Mouse (Mus musculus) inflammation-experienced regulatory T-cells, adult 6 months (primary cell): Measurements from ENCODE around the gene Ptger4. TPM values are rescaled to one million over a fixed set of nuclear protein-coding genes. Genes with fewer than 3 reads are reported as not detected.

Experiments
- ATAC-seq: one replicate; pipeline ENCODE4 v1.8.0; 2017
- polyA plus RNA-seq, 3 experiments: library from polyadenylated mRNA; unstranded; fragments of 100-300 nt; shearing (Covaris generic); gene quantifications; one replicate each; pipeline ENCODE4 v1.2.1; 2017

Gene Ptger4
- 10 to 100 TPM; 25.0 to 27.1 (median 26.3) TPM for polyA plus RNA-seq

DNA sequence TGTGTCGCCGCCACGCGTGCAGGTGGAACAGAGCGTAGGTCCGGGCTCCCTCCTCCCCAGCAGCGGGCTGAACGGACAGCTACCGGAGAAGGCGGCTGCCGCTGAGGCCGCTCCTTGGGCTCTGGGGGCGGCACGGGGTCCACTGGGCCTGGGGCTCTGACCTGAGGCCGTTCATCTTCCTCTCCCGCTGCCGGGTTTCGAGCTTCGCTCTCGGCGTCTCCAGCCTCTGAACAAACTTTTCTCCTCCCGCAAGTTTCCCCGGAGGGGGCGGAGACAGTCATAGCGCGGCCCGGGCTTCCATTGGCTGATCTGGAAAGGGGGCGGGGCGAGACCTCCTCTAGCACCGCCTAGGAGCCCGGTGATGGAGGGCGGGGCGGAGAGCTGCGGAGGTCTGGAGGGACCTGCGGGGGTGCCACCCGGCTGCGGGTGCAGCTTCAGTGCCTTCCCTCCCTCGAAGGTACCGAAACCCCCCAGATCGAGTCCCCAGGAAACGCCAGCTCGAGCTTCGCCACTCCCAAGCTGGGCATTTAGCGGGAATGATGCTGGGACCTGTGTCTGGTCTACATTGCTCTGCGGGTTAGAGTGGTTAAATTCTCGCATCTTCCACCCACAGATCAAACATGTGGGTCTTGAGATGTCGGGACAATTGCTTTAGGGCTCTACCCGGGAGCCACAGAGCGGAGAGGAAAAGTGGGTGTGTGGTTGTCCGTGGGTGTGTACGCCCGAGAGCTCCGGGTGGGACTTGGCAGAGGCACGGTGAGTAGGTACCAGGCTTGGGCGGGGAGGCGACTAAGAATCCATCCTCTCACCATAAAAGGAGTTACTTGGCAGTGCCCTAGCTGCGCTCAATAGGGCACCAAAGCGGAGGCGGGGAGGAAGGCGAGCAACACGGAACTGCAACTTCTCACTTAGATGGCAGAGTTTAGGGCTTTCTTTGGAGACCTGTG is at the start of gene Ptger4:
TSS of gene Ptger4 (minus strand) at position 229 of the 947 bp plus-strand sequence.
- peak; percentile 79 for ATAC-seq

DNA sequence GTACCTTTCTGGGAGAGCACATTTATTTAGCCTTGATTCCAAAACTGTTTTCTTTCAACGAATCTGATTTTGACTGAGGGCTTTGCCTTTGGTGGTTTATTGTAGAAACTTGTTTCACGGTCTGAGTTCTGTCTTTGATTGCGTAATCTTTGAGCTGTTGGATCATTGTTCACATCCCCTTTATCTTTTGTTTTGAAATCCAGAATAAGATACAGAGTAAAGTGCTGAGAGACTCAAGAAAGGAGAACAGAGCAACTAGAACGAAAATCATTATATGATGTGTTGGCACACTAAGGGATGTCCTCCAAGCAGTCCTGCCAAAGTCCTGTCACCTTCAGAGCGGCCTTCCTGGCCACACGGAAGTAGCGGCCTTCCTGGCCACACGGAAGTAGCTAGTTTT is 44.4 kb upstream of the Ptger4 start:
- no peak for ATAC-seq

DNA sequence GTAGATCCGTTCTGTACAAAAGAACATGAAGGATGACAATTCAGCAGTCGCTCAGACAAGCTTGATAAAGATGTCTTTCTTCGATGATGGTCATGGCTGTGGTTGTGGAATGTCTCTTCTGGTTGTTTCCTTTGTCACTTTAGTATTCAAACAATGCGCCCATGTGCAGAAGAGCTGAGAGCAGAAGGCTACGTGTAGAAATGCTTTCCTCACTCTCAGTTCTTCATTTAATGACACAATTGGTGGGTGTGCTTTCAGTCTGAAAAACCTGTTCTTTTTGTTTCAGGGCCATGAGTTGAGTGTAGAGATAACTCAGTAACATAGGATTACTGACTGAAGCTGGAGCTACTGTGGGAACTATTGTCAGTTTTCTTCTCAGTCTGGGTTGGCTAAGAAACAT is 43.1 kb upstream of the Ptger4 start:
- no peak for ATAC-seq

DNA sequence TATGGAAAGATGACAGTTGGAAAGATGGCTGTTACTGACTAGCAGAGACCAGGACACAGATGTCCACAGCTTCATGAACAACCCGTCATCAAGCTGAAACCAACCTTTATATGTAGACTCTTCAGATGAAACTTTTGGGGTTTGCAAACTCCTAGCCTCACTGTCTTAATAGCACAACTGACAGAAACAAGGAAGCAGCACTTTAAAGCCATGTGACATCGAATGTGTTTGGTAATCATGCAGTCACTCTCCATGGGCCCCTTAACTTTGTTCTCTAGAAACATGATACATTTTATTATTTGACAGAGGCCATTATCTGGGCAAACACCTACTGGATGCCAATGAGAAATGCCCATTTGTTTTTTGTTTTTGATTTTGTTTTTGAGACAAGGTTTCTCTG is 37.3 kb upstream of the Ptger4 start:
- no peak for ATAC-seq

DNA sequence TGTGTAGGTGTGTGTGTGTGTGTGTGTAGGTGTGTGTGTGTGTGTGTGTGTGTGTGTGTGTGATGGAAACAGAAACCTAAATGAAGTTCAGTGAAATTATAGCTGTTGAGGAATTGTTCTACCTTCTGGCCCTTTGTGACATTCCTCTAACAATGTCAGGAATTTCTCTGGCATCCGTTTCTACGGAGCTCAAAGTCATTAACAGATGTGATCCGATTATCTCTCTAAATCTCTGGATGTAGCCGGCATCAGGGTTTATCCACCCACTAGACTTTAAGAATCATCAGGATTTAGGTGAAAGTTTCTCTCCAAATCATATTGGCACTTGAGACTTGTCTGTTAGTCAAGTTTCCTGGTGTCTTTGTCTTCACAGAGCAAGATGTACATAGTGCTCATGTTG is 35.8 kb upstream of the Ptger4 start:
- ATAC-seq: no peak

DNA sequence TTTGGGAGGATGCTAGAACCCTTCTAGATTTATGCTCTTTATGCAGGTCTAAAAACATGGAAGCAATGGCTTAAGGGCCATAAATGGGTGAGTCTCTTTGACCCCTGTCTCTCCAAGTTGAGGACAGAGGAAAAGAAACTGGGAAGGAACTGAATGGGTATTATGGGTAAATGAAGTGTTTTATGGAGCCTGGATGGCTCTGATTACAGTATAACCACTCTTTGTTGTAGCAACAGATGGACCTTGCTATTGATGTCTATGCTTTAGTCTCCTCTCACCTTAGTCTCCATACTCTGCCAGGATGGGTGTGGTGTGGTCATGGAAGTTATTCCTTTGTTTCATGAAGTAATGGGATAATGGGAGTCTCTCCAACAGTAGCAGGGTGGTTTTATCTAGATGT is 34.5 kb upstream of the Ptger4 start:
- no peak for ATAC-seq

DNA sequence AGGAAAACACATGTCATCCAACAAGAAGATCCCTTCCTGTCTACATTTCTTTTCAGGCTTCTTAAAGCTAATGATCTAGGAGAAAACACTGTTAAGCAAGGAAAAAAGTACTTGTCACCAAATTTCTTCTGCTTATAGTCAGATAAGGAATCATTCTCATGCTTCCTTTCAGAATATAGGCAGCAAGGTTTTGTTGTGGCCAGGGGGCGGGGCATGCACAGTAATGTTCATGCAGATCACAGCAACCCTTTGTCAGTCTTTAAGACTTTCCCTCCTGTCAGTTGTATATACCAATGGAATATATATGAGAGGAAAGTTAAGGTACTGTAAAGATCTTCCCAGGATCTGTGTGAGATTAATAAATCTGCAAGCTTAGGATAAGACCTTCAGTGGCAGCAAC is 30.0 kb upstream of the Ptger4 start:
- ATAC-seq: no peak

DNA sequence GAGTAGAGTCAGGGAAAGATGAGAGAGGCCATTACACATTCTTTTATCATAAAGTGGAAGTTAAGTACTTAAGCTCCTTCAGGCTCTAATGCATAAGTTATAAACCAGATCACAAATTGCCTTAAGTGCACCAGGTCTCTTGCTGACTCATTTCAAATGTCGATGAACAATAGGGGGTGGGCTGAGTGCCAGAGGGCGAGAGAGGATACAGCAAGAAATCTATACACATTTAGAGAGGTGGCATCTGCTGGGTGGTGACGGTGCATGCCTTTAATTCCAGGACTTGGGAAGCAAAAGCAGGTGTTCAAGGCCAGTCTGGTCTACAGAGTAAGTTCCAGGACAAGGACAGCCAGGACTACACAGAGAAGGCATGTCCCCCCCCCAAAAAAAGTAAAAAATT is 22.1 kb upstream of the Ptger4 start:
- ATAC-seq: no peak

DNA sequence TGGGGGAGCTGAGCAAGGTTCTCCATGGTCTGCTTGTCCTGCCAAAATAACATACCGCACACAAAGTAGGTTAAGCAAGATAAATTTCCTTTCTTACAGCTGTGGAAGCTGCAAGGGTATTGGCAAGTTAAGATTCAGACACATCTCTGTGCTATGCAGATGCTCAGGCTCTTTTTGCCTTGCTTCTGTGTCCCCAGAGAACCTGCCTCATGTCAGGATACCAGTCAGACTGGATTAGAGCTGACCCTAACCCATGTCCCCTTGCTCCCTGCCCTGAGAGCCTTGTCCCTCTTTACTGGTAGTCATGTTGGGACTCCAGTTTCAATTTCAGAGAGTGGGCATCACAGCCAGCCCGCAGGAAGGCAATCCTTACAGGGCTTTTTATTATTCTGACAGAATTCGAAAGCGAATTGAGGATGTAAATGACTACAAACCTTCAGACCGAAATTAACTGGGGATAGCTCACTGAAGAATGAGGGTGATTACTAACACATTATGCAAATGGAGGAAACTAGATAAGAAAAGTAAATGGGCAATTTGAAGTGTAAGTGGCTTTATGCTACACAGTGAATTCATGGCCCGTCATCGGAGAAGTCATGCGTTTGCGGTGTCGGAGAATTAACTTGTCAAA is 19.0 kb upstream of the Ptger4 start:
- ATAC-seq: peak; percentile 52

DNA sequence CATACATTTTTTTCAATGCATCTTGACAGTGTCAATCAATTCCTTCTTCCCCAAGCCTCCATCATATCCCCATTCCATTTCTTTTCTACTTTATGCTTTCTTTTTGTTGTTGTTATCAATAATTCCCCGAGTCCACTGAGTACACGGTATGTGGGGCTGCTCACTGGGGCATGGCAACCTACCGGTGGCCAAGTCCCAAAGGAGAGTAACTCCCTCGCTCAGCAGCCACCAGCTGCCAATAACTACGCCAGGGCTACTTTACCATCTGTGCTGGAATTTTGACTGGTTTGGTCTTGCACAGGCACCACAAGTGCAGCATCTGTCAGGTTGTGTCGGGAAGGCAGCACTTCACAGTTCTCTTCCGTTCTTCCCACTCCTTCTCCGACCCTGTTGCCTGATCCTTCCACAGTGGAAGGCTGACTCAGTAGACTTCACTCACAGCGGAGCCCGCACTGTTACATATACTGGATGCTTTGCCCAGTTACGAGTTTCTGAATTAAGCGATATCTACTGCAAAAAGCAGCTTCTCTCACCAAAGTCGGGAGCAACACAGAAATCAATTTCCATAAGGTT is 18.2 kb upstream of the Ptger4 start:
- ATAC-seq: no peak

DNA sequence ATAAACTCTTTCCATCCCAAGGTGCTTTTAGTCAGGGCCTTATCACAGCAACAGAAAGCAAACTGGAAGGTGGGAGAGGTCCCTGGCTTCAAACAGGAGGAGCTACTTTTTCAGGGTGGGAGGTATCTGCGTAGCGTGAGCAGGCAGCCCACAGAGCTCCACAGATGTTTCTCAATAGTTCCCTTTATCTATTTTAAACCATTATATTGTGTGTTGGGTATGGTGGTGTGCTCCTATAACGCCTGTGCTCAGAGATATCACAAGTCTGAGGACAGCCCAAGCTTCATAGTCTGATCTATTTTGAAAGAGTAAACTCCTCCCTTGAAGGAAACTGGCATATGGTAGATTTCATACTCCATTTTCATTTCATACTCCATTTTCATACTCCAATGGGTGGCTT is 17.0 kb upstream of the Ptger4 start:
- no peak for ATAC-seq

DNA sequence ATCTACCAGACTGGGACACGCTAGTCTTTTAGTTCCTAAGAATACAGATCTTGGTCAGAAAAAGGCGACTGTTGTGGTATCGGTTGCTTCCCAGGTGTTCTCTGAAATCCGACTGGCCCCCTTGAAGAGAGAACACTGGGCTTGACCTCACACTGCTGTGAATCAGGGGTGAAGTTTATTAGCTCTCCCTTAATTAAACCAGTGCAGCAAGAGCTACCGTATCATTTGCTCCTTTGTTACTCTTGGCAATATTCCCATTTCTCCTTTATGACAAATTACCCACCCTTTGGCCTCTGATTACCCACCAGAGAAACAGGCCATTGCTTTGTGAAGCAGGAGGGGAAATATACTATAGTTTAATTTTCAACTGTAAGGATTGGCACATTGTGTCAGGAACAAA is 16.2 kb upstream of the Ptger4 start:
- ATAC-seq: no peak

DNA sequence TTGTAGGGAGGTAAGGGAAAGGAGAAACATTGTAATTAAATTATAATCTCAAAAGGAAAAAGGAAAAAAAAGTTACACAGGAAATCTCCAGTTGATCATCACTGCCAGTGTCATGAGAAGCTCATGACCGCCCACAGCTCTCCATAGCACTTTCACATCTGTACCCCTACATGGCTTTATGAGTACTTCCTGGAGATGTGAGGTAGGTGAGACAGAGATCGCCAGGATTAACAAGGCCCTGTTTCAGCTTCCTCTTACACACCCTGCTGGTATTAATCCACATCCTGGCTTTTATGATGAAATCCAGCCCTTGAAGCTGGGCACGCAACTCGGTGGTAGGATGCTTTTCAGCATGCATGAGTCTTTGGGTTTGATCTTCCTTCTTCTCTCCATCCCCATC is 6.2 kb upstream of the Ptger4 start:
- ATAC-seq: peak; percentile 84

DNA sequence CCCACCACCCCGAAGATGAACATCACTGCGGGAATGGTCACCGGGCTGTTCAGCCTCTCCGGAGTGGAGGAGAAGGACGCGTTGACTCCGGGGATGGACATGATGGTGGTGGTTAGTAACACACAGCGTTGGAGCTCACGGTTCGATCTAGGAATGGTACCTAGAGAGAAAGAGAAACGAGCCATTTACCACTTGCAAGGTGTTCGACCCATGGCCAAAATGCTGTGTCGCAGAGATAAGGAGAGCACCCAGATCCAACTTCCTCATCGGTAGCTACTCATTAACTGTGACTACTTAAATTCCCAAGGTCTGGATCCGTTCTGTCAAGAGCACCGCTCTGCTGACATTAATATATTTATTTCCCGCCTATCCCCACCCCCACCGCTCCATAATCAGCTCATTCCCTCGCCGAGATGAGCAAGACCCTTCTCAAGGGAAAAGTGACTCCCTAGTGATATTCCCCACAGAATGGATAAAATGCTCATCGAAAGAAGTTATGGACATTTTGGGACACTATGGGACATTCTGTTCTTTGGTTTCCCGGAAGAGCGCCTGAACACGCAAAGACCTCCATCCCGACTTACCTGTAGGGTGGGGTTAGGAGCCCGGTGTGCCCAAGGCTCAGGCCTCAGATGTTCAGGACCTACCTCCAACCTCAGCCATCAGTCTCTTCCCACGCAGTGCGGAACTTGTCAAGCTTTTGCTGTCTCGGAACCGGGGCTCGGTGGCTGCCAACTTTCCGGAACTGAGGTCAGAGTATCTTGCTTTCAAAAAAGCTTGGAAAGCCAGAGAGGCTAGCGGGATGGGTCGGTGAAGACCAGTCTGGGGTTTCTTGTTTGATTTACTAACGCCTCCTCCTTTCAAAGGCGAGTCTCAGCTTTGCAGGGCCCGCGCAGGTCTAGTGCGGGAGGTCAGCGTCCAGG is 690 bp downstream of the Ptger4 start:
- ATAC-seq: peak; percentile 18

DNA sequence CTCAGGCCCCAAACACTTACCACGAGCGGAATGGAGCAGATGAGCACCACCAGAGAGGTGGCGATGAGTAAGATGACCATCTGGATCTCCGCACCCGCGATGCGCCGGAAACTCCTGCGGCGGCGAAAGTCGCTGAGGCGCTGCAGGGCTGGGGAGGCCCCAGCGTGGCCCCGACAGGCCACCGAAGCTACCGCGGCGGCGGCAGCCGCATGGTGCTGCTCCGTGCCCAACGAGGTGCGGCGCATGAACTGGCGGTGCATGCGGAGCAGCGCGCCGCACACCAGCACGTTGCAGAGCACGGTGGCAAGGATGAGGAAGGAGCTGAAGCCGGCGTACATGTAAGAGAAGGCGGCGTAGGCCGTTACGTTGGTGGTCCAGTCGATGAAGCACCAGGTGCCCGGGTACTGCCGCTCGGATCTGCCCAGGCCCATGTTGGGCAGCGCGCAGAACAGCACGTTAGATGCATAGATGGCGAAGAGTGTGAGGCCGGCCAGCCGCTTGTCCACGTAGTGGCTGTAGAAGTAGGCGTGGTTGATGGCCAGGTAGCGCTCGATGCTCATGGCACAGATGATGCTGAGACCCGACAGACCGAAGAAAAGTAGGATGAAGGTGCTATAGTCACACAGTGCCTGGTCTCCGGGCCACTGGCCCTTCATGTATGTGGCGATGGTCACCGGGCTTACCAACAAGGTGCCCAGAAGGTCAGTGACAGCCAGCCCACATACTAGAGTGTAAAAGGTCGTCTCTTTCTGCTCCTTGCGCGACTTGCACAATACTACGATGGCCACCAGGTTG is 1.5 kb downstream of the Ptger4 start:
- no peak for ATAC-seq

DNA sequence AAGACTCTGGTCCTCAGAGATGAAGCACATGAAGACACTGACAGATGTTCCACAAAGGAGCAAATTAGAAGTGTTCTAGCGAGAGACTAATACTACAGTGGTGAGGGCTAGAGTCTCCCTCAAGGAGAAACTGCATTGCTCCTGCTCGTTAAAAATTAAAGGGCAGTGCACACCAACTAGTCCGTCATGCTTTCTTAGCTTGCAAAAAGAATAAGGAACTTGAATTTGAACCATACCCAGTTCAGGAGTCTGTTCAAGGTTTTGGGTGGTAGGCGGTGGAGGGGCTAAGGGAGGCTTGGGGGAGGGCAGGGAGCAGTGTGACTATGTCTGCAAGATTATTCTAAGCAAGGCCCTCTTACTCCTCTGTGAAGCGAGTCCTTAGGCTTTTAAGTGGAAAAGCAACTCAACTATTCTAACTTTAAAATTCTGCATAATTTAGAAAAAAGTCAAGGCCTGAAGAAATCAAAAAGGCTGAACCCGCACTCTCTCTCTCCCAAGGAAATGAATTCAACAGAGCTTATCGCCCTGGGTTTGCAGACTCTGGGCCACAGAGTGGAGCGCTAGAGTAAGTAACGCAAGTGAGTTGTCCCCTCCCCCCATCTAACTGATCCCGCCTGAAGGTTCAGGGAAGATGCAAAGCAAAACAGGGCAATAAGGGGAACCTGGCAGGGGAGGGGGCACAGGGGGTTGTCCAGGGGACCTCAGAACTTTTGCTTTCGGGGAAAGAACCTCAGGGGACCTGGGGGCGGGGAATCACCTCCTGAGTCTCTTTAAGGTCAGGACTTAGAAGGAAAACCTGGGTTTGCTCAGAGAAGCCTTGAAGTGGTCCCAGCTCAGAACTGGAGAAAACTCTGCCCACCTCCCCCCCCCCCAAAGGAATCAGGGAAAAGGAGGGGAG is 2.4 kb downstream of the Ptger4 start:
- ATAC-seq: no peak

DNA sequence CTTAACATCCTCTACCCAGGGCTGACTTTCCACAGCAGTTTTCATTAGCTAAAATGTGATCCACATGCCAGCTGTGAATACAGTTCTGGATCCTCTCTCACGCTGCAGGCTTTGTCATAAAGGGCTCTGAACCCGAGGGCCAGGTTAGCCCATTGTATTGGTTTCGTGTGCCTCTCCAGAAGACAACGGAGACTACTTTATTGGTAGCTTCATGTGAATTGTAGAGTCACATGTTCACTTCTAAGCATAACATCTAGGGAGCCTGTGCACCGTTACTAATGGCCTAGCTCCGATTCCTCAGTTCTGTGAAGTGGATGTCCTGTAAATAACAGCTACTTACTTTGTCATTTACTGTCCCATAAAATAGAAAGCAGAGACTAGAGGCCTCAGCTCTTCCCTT is 3.6 kb downstream of the Ptger4 start:
- ATAC-seq: no peak

DNA sequence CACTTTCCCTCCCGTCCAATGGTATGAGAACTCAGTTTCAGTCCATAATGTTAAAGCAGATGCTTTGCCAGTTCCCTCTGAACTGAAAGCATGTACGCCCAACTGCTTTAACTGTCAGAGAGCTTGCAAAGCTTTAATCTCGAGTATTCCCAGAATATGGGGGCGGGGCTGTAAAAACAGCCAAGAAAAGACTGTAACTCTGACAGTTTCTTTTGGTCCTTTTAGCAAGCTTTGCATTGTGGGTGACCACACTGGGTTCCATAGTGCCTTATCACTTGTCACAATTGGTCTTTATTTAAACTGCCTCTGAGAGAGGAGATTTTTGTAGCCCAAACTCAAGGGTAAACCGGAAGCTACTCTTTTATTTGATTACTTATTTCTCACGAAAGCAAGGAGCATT is 4.1 kb downstream of the Ptger4 start:
- no peak for ATAC-seq

DNA sequence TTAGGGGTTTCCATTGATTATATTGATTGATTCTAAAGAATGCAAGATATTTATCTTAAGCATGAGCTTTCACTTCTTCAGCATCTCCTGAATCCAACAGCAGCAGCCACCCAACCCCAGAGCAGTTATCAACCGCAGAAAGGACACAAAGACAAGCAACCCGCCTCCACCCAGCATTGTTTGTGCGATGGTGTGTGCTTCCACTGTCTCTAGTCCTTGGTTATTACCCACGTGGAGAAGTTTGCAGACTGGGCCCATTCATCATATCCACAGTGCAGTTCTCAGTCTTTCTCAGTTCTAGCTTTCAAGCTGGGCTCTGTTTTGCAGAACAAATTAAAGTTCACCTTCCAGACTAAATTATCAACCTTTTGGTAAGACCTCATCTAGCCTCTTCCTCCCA is 4.6 kb downstream of the Ptger4 start:
- ATAC-seq: no peak

DNA sequence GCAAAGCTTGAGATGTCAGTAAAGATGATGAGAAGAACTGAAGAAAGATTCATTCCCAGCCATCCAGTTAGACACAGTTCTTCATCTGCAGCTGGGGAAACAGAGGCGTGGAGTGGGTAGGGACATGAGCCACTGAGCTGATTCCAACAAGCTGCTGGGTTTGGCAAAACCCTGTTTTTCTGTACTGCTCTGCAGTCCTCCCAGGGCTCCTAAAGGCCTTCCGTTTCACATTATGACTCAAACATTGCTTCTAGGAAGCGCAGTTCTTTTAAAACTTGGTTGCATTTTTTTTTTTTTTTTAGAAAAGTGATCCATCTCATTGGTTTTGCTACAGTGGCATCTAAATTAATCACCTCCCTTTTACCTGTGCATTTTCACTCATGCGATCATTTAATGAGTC is 5.4 kb downstream of the Ptger4 start:
- ATAC-seq: peak; percentile 20

DNA sequence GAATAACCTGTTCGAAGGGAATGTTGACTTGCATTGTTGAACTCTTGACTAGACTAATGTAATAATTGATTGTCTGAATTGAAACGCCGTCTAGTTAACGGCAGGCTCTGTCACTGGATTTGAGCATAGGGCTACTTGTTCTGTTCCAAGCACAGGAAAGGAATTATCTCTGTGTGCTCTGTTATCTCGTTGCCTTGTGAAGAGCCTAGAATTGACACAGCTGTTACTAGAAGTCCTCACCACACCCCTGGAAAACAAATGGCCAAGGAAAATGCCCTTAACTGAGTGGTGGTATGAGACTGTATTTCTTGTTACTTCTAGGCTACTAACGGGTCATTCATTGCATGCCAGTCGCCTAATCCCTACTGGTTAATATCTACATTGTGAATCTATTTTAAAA is 5.9 kb downstream of the Ptger4 start:
- ATAC-seq: no peak
